8 mouse cellular contexts compared by ENCODE assay signal in the genomic region with DNA sequence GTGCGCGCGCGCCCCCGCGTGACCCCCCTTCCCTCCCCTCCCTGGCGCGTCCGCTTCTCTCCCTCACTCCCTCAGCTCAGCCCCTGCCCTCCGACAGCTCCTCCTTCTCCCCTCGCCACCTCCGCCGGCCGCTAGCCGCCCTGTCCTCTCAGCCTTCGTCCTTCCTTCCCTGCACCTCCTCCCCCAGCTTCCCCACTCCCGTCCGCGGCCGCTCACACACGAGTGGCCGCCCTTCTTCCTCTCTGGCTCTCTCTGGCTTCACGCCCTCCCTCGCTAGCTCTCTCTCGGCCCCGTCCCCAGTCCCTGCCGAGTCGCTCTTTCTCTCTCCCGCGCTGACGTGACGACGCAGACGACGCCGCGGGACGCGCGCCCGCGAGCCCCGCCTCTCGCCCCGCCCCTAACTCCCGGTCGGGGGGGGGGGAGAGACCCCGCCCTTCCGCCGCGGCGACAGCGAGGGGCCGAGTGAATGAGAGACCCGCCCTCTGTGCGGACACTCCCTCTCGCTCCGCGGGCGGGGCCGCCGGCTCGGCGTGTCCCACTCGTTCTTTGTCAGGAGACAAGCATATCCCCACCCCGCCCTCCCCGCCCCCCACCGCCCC. TPM values are rescaled to one million over a fixed set of nuclear protein-coding genes. Genes with fewer than 3 reads are reported as not detected.
DNase-seq lines count a peak whose midpoint lies in the region; ATAC-seq and TF ChIP-seq lines count a peak whose summit lies in the region.
"Not testable (repeated sequence)": the region's sequence is repeated elsewhere in the genome, so short reads cannot be mapped to it uniquely, and the experiment has no call there.

Syncrip (minus strand) TSS at position 345 of the 599 bp plus-strand sequence.

- peak; percentile 80 for TF ChIP-seq POLR2A in CH12.LX (IDR thresholded peaks at IDR 0.05; ENCODE audit: low read depth, low read length)
- TF ChIP-seq POLR2A in testis, adult 2 months (IDR thresholded peaks at IDR 0.05; ENCODE audit: control insufficient read depth, low read depth, low read length) = peak; percentile 56; the same call in 1 of the 2 replicates

- H3K27ac ChIP-seq in CH12.LX (ENCODE audit: insufficient read depth, low read depth) = peak within 1 kb of the TSS; percentile 95
- peak within 1 kb of the TSS; percentile 100 for H3K27ac ChIP-seq in forebrain, embryonic 12.5 days
- peak within 1 kb of the TSS; percentile 100 for H3K27ac ChIP-seq in heart, postnatal 0 days (ENCODE audit: low read depth)
- peak within 1 kb of the TSS; percentile 95 for H3K27ac ChIP-seq in liver, embryonic 16.5 days (ENCODE audit: low read length)
- peak within 1 kb of the TSS; percentile 100 for H3K27ac ChIP-seq in neural tube, embryonic 13.5 days (replicated peaks)
- H3K27ac ChIP-seq in testis, adult 2 months (ENCODE audit: control insufficient read depth, insufficient read depth, low read depth, low read length) = peak within 1 kb of the TSS; percentile 97

- in situ Hi-C loops in CH12.LX (cut with MboI; ENCODE audit: low pct_ligation_motif_present, low pct_unique_long_range_greater_than_20kb, low sequenced_read_pairs) = loop anchor here (5.0 kb wide), 1 partner anchor 40 kb away; no protein-coding TSS in a partner anchor

- TF ChIP-seq CTCF in CH12.LX (conservative IDR thresholded peaks at IDR 0.05 in 1 of 2, IDR thresholded peaks at IDR 0.05 in 1 of 2; ENCODE audit: low read depth in 2 of 2, low read length in 2 of 2); heart, postnatal 0 days (IDR thresholded peaks at IDR 0.05; ENCODE audit: low read depth); testis, adult 2 months (IDR thresholded peaks at IDR 0.05; ENCODE audit: control insufficient read depth, insufficient read depth, insufficient replicate concordance, low read depth, low read length): not testable (repeated sequence)

- WGBS in forebrain, embryonic 12.5 days = under 1% methylated on average over 36 of the region's 68 CpGs
- WGBS in heart, postnatal 0 days = under 1% methylated on average over 42 of the region's 68 CpGs
- WGBS in liver, embryonic 16.5 days (ENCODE audit: insufficient replicate concordance) = under 1% methylated on average over 35 of the region's 68 CpGs
- under 1% methylated on average over 58 of the region's 68 CpGs for WGBS in neural tube, embryonic 13.5 days

- not testable (repeated sequence) for TF ChIP-seq EP300 in CH12.LX (IDR thresholded peaks at IDR 0.05; ENCODE audit: low read length)
- 0 out of 2 replicates have a peak, but pooled peaks have one; percentile 21 for TF ChIP-seq EP300 in heart, postnatal 0 days (IDR thresholded peaks at IDR 0.05; ENCODE audit: low read depth)

- peak; percentile 95 for ATAC-seq in forebrain, embryonic 12.5 days (ENCODE audit: low FRiP score)
- ATAC-seq in heart, postnatal 0 days (ENCODE audit: insufficient read depth, low read depth) = peak; percentile 91
- ATAC-seq in liver, embryonic 16.5 days (ENCODE audit: low read depth) = peak; percentile 88
- ATAC-seq in neural tube, embryonic 13.5 days (ENCODE audit: low read depth) = peak; percentile 95

- peak; percentile 88 for DNase-seq in CH12.LX (ENCODE audit: extremely low read depth)
- peak; percentile 83 for DNase-seq in c-Kit-positive CD71-positive TER-119-negative erythroid progenitor cells, embryonic 14.5 days (ENCODE audit: low read depth)
- peak; percentile 95 for DNase-seq in heart, postnatal 0 days (ENCODE audit: low spot score)
- DNase-seq in kidney, postnatal 4 days = peak; percentile 94 to 96

- H3K9me3 ChIP-seq in CH12.LX (replicated peaks; ENCODE audit: low read length); forebrain, embryonic 12.5 days; heart, postnatal 0 days (replicated peaks; ENCODE audit: control insufficient read depth, low read length); liver, embryonic 16.5 days (replicated peaks; ENCODE audit: control insufficient read depth, low read length); neural tube, embryonic 13.5 days: not testable (repeated sequence)

- peak within 1 kb of the TSS; percentile 30 for H3K4me2 ChIP-seq in CH12.LX (ENCODE audit: insufficient read depth, low read depth, poor library complexity, severe bottlenecking)
- peak within 1 kb of the TSS; percentile 68 for H3K4me2 ChIP-seq in forebrain, embryonic 12.5 days
- peak within 1 kb of the TSS; percentile 91 for H3K4me2 ChIP-seq in heart, postnatal 0 days (ENCODE audit: low read depth, low read length)
- H3K4me2 ChIP-seq in liver, embryonic 16.5 days (ENCODE audit: low read depth, low read length) = peak within 1 kb of the TSS; percentile 97
- H3K4me2 ChIP-seq in neural tube, embryonic 13.5 days = peak within 1 kb of the TSS; percentile 89

- peak within 1 kb of the TSS; percentile 99 for H3K9ac ChIP-seq in CH12.LX (ENCODE audit: insufficient read depth, low read depth)
- peak within 1 kb of the TSS; percentile 99 for H3K9ac ChIP-seq in forebrain, embryonic 12.5 days
- peak within 1 kb of the TSS; percentile 97 for H3K9ac ChIP-seq in heart, postnatal 0 days (replicated peaks; ENCODE audit: low read depth, low read length)
- peak within 1 kb of the TSS; percentile 92 for H3K9ac ChIP-seq in liver, embryonic 16.5 days (ENCODE audit: low read depth, low read length)
- H3K9ac ChIP-seq in neural tube, embryonic 13.5 days = peak within 1 kb of the TSS; percentile 99

- TF ChIP-seq RAD21 in CH12.LX (IDR thresholded peaks at IDR 0.05; ENCODE audit: low read depth, low read length) = not testable (repeated sequence)

- peaks cover 0 to 22% of the 10 kb centered on the region in 2 experiments; a peak in 2 of 4 replicates for H3K4me1 ChIP-seq in CH12.LX (ENCODE audit: control insufficient read depth in 1 of 2, insufficient read depth in 2 of 2)
- peaks cover 17% of the 10 kb centered on the region for H3K4me1 ChIP-seq in forebrain, embryonic 12.5 days
- not testable (repeated sequence) for H3K4me1 ChIP-seq in heart, postnatal 0 days (ENCODE audit: control insufficient read depth, insufficient read depth); testis, adult 2 months (ENCODE audit: control insufficient read depth, insufficient read depth, low read length)
- H3K4me1 ChIP-seq in liver, embryonic 16.5 days (ENCODE audit: control insufficient read depth, low read depth, low read length) = peaks cover 17% of the 10 kb centered on the region
- H3K4me1 ChIP-seq in neural tube, embryonic 13.5 days (replicated peaks) = peaks cover 36% of the 10 kb centered on the region

- peaks cover 11% of the 10 kb centered on the region for H3K27me3 ChIP-seq in CH12.LX (replicated peaks)
- not testable (repeated sequence) for H3K27me3 ChIP-seq in forebrain, embryonic 12.5 days; heart, postnatal 0 days (ENCODE audit: control insufficient read depth, insufficient read depth, low read length); liver, embryonic 16.5 days (ENCODE audit: control insufficient read depth, insufficient read depth, low read depth, low read length); neural tube, embryonic 13.5 days; testis, adult 2 months (ENCODE audit: control insufficient read depth, insufficient read depth, low read length)

- dilution Hi-C loops in CH12.LX (cut with MboI; ENCODE audit: extremely low pct_ligation_motif_present, extremely low pct_unique_long_range_greater_than_20kb, low sequenced_read_pairs) = not testable (repeated sequence)

- H3K79me2 ChIP-seq in CH12.LX (replicated peaks; ENCODE audit: control insufficient read depth, extremely low read depth, insufficient read depth, poor library complexity, severe bottlenecking) = peaks cover 37% of the 10 kb centered on the region

- peak within 1 kb of the TSS; percentile 69 to 98 (median 97) for H3K4me3 ChIP-seq in CH12.LX (replicated peaks in 1 of 3; ENCODE audit: low read depth in 2 of 3, low read length in 2 of 3, poor library complexity in 1 of 3)
- H3K4me3 ChIP-seq in forebrain, embryonic 12.5 days (replicated peaks) = peak within 1 kb of the TSS; percentile 100
- peak within 1 kb of the TSS; percentile 99 for H3K4me3 ChIP-seq in heart, postnatal 0 days (ENCODE audit: low read depth, low read length)
- peak within 1 kb of the TSS; percentile 96 for H3K4me3 ChIP-seq in liver, embryonic 16.5 days (ENCODE audit: low read depth, low read length)
- peak within 1 kb of the TSS; percentile 94 for H3K4me3 ChIP-seq in neural tube, embryonic 13.5 days
- peak within 1 kb of the TSS; percentile 99 for H3K4me3 ChIP-seq in testis, adult 2 months (ENCODE audit: control insufficient read depth, low read depth, low read length)

- peaks cover 4 to 20% of the 10 kb centered on the region in 2 experiments for H3K36me3 ChIP-seq in CH12.LX (replicated peaks in 1 of 2; ENCODE audit: control insufficient read depth in 1 of 2, insufficient read depth in 1 of 2, low read length in 1 of 2)
- H3K36me3 ChIP-seq in forebrain, embryonic 12.5 days (replicated peaks) = peaks cover 11% of the 10 kb centered on the region; the same call in 1 of the 2 replicates
- H3K36me3 ChIP-seq in heart, postnatal 0 days (replicated peaks; ENCODE audit: control insufficient read depth, insufficient read depth, low read length); liver, embryonic 16.5 days (ENCODE audit: control insufficient read depth, insufficient read depth); neural tube, embryonic 13.5 days; testis, adult 2 months (ENCODE audit: control insufficient read depth, insufficient read depth, low read length): not testable (repeated sequence)

TF ChIP-seq in CH12.LX, 34 proteins besides CTCF, POLR2A, EP300 and RAD21 (continues in another document):
- TF ChIP-seq ZMIZ1 (IDR thresholded peaks at IDR 0.05; ENCODE audit: low read depth, low read length) (0 out of 2 replicates have a peak, but pooled peaks have one; percentile 43), SIN3A (IDR thresholded peaks at IDR 0.05; ENCODE audit: low read length) (0 out of 2 replicates have a peak, but pooled peaks have one; percentile 31), HCFC1 (IDR thresholded peaks at IDR 0.05; ENCODE audit: low read depth, low read length) (peak; percentile 35; the same call in 1 of the 2 replicates)

RNA-seq across cellular contexts. Expression of gene Syncrip, which starts in this region (rescaled TPM):
- total RNA-seq in CH12.LX (2012; rRNA removed) = 102 and 141 TPM in 2 replicates
- total RNA-seq in CH12.LX (2014; rRNA removed) = 227 and 267 TPM in 2 replicates
- polyA plus RNA-seq in CH12.LX (2012; ENCODE audit: insufficient read length, low read depth) = 213 and 267 TPM in 2 replicates
- polyA plus RNA-seq in forebrain, embryonic 12.5 days (2016; fragmentation: Nextera tagmentation; extraction: Ambion mirVana) = 153 and 154 TPM in 2 replicates
- 21.6 and 32.1 TPM in 2 replicates for total RNA-seq in heart, postnatal 0 days (2014; rRNA removed; ENCODE audit: low replicate concordance)
- 34.2 and 41.4 TPM in 2 replicates for polyA plus RNA-seq in heart, postnatal 0 days (2015; fragmentation: Nextera tagmentation; extraction: Ambion mirVana)
- polyA plus RNA-seq in liver, embryonic 16.5 days (2015; fragmentation: Nextera tagmentation; extraction: Ambion mirVana) = 26.1 and 27.0 TPM in 2 replicates
- polyA plus RNA-seq in neural tube, embryonic 13.5 days (2015; fragmentation: Nextera tagmentation; extraction: Ambion mirVana) = 76.1 and 85.3 TPM in 2 replicates
- 4.4 and 7.7 TPM in 2 replicates for polyA plus RNA-seq in testis, adult 2 months (2012; rRNA removed)

Comparison
In these comparisons a context has a peak if more than half of its experiments do, and no peak if none do; other contexts are left out.
1. Peak in every context shown above with its lines: DNase-seq, ATAC-seq, H3K4me3 ChIP-seq and H3K27ac ChIP-seq.
2. H3K4me2 ChIP-seq: peak in every context shown above with its lines; median percentile 97 in liver, embryonic 16.5 days; 91 in heart, postnatal 0 days; 89 in neural tube, embryonic 13.5 days; 68 in forebrain, embryonic 12.5 days; 30 in CH12.LX.